Mouse (Mus musculus) kidney, adult 2 months (tissue): ENCODE measurements around the gene Lgals3bp.

ENCODE experiments used
- CTCF ChIP-seq: fragments of 200-500 bp; conservative IDR thresholded peaks from 2 replicates; pipeline ENCODE4 v1.5.1; 2011; ENCODE audit warnings: low read depth, mild to moderate bottlenecking, control low read depth, low read length, moderate library complexity, mixed read lengths; ENCODE audit not compliant: insufficient read depth, insufficient read length
- POLR2A ChIP-seq: fragments of 200-500 bp; IDR thresholded peaks from one replicate; pipeline ENCODE4 v1.6.1; 2011; ENCODE audit warnings: low read depth, low read length, control low read depth

- TF ChIP-seq POLR2A = no peak
- no peak for TF ChIP-seq CTCF
These were observed 2.3 kb upstream of the Lgals3bp start for GRCm38 (mm10) chr11:118403951-118404899.
